ENCODE assay signal across 8 mouse cellular contexts in the genomic region with DNA sequence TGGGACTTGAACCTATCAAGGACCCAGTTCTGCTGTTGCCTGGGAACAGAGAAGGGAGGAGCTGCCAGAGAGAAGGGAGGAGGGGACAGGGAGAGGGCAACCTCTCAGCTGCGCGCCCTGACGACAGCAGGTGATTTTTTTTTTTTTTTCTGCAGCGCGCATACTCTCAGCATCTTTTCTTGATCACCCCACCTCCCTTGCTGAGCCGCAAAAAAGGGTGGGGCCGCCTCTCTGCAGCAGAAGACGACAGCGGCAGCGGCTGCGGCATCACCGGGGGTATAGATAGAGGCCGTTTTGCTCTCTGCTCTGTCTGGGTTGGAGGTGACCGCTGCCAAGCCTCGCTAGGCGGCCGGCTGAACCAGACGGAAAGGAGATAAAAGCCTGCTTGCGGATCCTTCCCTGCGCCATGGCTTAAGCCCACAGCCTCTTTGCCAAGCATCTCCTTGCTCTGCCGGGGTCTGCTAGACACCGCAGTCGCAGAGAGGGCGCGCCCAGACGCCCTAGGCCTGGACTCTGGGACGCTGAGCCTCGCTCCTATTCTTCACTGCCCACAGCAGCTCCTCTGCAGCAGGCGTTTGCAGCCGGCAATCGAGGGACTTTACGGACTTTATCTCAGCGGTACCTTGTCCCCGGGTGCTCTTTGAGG. TPM values are rescaled to one million over a fixed set of nuclear protein-coding genes. Genes with fewer than 3 reads are reported as not detected.
DNase-seq lines count a peak whose midpoint lies in the region; ATAC-seq and TF ChIP-seq lines count a peak whose summit lies in the region.

Map6 (plus strand) TSS at position 197 of the 646 bp plus-strand sequence.

- TF ChIP-seq CTCF in testis, adult 2 months (IDR thresholded peaks at IDR 0.05; ENCODE audit: control insufficient read depth, insufficient read depth, insufficient replicate concordance, low read depth, low read length): no peak
- no peak for TF ChIP-seq CTCF in cerebellum, adult 2 months (IDR thresholded peaks at IDR 0.05; ENCODE audit: borderline replicate concordance, insufficient read depth, low read depth, low read length)

- no peak within 1 kb of the TSS; the same call in 1 of the 2 replicates for H3K27ac ChIP-seq in testis, adult 2 months (ENCODE audit: control insufficient read depth, insufficient read depth, low read depth, low read length)
- H3K27ac ChIP-seq in cerebellum, adult 2 months (ENCODE audit: insufficient read depth, low read length): peak within 1 kb of the TSS; percentile 80
- 0 out of 2 replicates have a peak within 1 kb of the TSS, but pooled peaks have one; percentile 27 for H3K27ac ChIP-seq in stomach, embryonic 14.5 days (ENCODE audit: low read length)

- peaks cover 27% of the 10 kb centered on the region for H3K4me1 ChIP-seq in testis, adult 2 months (ENCODE audit: control insufficient read depth, insufficient read depth, low read length)
- H3K4me1 ChIP-seq in cerebellum, adult 2 months (ENCODE audit: control insufficient read depth, insufficient read depth, low read length): peaks cover 13% of the 10 kb centered on the region
- H3K4me1 ChIP-seq in stomach, embryonic 14.5 days (ENCODE audit: control insufficient read depth, insufficient read depth, low read length): peaks cover 18% of the 10 kb centered on the region

- peak within 1 kb of the TSS; percentile 79 for H3K4me2 ChIP-seq in stomach, embryonic 14.5 days (replicated peaks; ENCODE audit: low read depth, low read length)

- no peaks in the 10 kb centered on the region for H3K36me3 ChIP-seq in testis, adult 2 months (ENCODE audit: control insufficient read depth, insufficient read depth, low read length)
- no peaks in the 10 kb centered on the region for H3K36me3 ChIP-seq in stomach, embryonic 14.5 days (ENCODE audit: control insufficient read depth, insufficient read depth, low read length)

- H3K4me3 ChIP-seq in testis, adult 2 months (ENCODE audit: control insufficient read depth, low read depth, low read length): peak within 1 kb of the TSS; percentile 90
- H3K4me3 ChIP-seq in cerebellum, adult 2 months (replicated peaks; ENCODE audit: insufficient read depth, low read depth, low read length): peak within 1 kb of the TSS; percentile 75
- peak within 1 kb of the TSS; percentile 41 for H3K4me3 ChIP-seq in stomach, embryonic 14.5 days (ENCODE audit: low read depth, low read length)

- no peak for DNase-seq in testis, postnatal 10 days (ENCODE audit: low spot score)
- peak; percentile 83 to 87 for DNase-seq in cerebellum, adult 2 months
- peak; percentile 64 for DNase-seq in left cerebral cortex, adult 11 months (ENCODE audit: low spot score)
- DNase-seq in urinary bladder, adult 18-20 months (ENCODE audit: low spot score in 2 of 2): no peak

- H3K9me3 ChIP-seq in stomach, embryonic 14.5 days (ENCODE audit: control insufficient read depth, low read depth, low read length): no peaks in the 10 kb centered on the region

- no peak for TF ChIP-seq POLR2A in testis, adult 2 months (IDR thresholded peaks at IDR 0.05; ENCODE audit: control insufficient read depth, low read depth, low read length)
- peak; percentile 54; the same call in 1 of the 2 replicates for TF ChIP-seq POLR2A in cerebellum, adult 2 months (IDR thresholded peaks at IDR 0.05; ENCODE audit: borderline replicate concordance, insufficient read depth, low read length)

- H3K9ac ChIP-seq in stomach, embryonic 14.5 days (replicated peaks; ENCODE audit: low read depth, low read length): peak within 1 kb of the TSS; percentile 18; the same call in 1 of the 2 replicates

- H3K27me3 ChIP-seq in testis, adult 2 months (ENCODE audit: control insufficient read depth, insufficient read depth, low read length): no peaks in the 10 kb centered on the region; the same call in 1 of the 2 replicates
- H3K27me3 ChIP-seq in cerebellum, adult 2 months (ENCODE audit: control insufficient read depth, insufficient read depth, low read length): no peaks in the 10 kb centered on the region
- peaks cover 34% of the 10 kb centered on the region for H3K27me3 ChIP-seq in stomach, embryonic 14.5 days (ENCODE audit: control insufficient read depth, insufficient read depth, low read length)

- WGBS in cerebellum, adult 2 months: under 1% methylated on average over 34 of the region's 34 CpGs
- WGBS in stomach, embryonic 14.5 days: 2% methylated on average over 32 of the region's 34 CpGs

- peak; percentile 80 for ATAC-seq in frontal cortex, adult (ENCODE audit: low TSS enrichment)
- ATAC-seq in megakaryocyte, adult 5-6 weeks (ENCODE audit: poor library complexity, severe bottlenecking): 0 out of 2 replicates have a peak, but pooled peaks have one; percentile 10
- no peak for ATAC-seq in stomach, embryonic 14.5 days (ENCODE audit: insufficient number of reproducible peaks, insufficient read depth, low FRiP score, low read depth)

RNA-seq across cellular contexts. Expression of gene Map6, which starts in this region (rescaled TPM):
- polyA plus RNA-seq in testis, adult 2 months (2012; rRNA removed): 5.1 and 5.5 TPM in 2 replicates
- 76.4 and 78.9 TPM in 2 replicates for polyA plus RNA-seq in cerebellum, adult 2 months (2012; rRNA removed)
- 0.07 and 0.25 TPM in 2 replicates for total RNA-seq in megakaryocyte, adult 5-6 weeks (2015)
- total RNA-seq in megakaryocyte, adult 5-6 weeks (2017): 0.22 and 0.94 TPM in 2 replicates
- polyA plus RNA-seq in stomach, embryonic 14.5 days (2014; fragmentation: Nextera tagmentation; extraction: Ambion mirVana): 4.9 and 6.1 TPM in 2 replicates

Comparison
In these comparisons a context has a peak if more than half of its experiments do, and no peak if none do; other contexts are left out.
1. RNA of gene Map6 (polyA plus RNA-seq): 76.4 to 78.9 TPM in cerebellum, adult 2 months; 5.1 to 5.5 TPM in testis, adult 2 months and 4.9 to 6.1 TPM in stomach, embryonic 14.5 days; every median in the first group is over 10 times any median in the second.
2. Peak in ATAC-seq in megakaryocyte, adult 5-6 weeks; RNA of the gene not detected or under 1 TPM.
3. DNase-seq: peak in cerebellum, adult 2 months (2 of 2) and left cerebral cortex, adult 11 months (single experiment); none in testis, postnatal 10 days (single experiment) and urinary bladder, adult 18-20 months (0 of 2).
4. Peak in every context shown above with its lines, with median percentiles within 50 percentile points of each other: H3K4me3 ChIP-seq.